Mouse (Mus musculus) heart, embryonic 16.5 days (tissue): ENCODE results near the gene Tbx15. TPM values are rescaled to one million over a fixed set of nuclear protein-coding genes. Genes with fewer than 3 reads are reported as not detected.

Experiments used
- ATAC-seq: fragments of 200-750 bp; cut with Nextera tagmentation; replicated peaks from 2 replicates; pipeline ENCODE4 v1.8.0; 2017; ENCODE audit warnings: moderate number of reproducible peaks; ENCODE audit not compliant: insufficient read depth, low FRiP score; ENCODE audit errors: extremely low read depth
- H3K27ac ChIP-seq: fragments of 300-500 bp; sonication (generic); 2 replicates; pipeline ENCODE4 v1.5.1; 2014; ENCODE audit warnings: mild to moderate bottlenecking, low read length, control low read depth, moderate library complexity
- H3K27me3 ChIP-seq: fragments of 300-500 bp; sonication (generic); 2 replicates; pipeline ENCODE4 v1.6.1; 2014; ENCODE audit warnings: low read length, mixed read lengths; ENCODE audit not compliant: control insufficient read depth, insufficient read depth
- H3K36me3 ChIP-seq: fragments of 300-500 bp; sonication (generic); 2 replicates; pipeline ENCODE4 v1.6.1; 2014; ENCODE audit not compliant: control insufficient read depth, insufficient read depth
- H3K4me1 ChIP-seq: fragments of 300-500 bp; sonication (generic); 2 replicates; pipeline ENCODE4 v1.6.1; 2014; ENCODE audit warnings: low read length, mixed read lengths; ENCODE audit not compliant: control insufficient read depth, insufficient read depth
- H3K4me2 ChIP-seq: fragments of 300-500 bp; sonication (generic); 2 replicates; pipeline ENCODE4 v1.6.1; 2014; ENCODE audit warnings: low read depth, mild to moderate bottlenecking, control low read depth, low read length
- H3K4me3 ChIP-seq: fragments of 300-500 bp; sonication (generic); 2 replicates; pipeline ENCODE4 v1.5.1; 2014; ENCODE audit warnings: mild to moderate bottlenecking, control low read depth, low read length
- H3K9ac ChIP-seq: fragments of 300-500 bp; sonication (generic); 2 replicates; pipeline ENCODE4 v1.6.1; 2014; ENCODE audit warnings: low read length, control low read depth
- H3K9me3 ChIP-seq: fragments of 300-500 bp; sonication (generic); replicated peaks from 2 replicates; pipeline ENCODE4 v1.6.1; 2016; ENCODE audit warnings: low read length; ENCODE audit not compliant: control insufficient read depth
- WGBS: fragments of 180-500 bp; shearing (Covaris S2); extraction: QIAGEN DNeasy Blood & Tissue Kit; methylation state at CpG from one replicate; pipeline ENCODE4 v1.1.7; 2014; 5-methylcytosine and 5-hydroxymethylcytosine counted together
- polyA plus RNA-seq: library from polyadenylated mRNA; unstranded; fragments of >200 nt; fragmentation: Nextera tagmentation; extraction: Ambion mirVana; gene quantifications from 2 replicates; pipeline ENCODE4 v1.2.1, GENCODE M21; 2015

The Tbx15 gene
- polyA plus RNA-seq, 1 experiment from 2014 or later, result 0.12 TPM

DNA sequence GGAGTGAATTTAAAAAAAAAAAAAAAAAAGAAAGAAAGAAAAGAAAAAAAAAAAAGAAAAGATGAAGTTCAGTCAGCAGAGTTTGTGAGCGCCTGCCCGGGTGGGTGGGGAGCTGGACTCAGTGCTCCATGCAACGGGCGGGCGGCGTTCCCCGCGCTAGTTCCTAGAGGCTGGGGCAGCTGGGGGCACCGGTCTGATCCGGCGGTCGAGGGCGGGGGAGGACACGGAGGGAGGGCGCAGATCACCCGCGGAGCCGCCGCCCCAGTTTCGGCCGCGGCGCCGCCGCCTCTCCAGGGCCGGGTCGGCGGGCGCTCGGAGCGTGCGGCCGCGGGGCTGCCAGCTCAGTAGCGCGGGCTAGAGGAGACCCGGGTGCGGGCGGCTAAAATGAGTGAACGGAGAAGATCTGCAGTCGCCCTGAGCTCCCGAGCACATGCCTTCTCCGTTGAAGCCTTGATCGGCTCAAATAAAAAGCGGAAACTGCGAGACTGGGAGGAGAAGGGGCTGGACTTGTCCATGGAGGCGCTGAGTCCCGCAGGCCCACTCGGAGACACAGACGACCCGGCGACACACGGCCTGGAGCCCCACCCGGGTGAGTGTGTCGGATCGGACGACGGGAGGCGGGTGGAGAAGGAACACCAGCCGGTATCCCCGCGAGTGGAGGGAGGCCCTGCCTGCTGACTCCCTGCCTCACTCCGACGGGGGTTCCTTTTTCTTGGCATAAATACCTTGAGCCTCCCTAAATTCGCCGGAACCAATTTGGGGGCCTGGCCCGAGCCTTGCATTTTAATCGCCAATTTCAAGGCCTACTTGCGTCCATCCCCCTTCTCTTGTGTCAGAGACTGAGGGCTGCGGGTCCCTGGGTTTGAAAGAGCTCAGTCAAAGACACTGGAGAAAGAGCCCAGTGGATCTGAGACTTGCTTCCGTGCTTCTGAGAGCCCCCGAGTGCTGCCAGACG, 13.6 kb downstream of the Tbx15 start:
- Histone ChIP-seq H3K9ac (peak overlapping the region; percentile 47), H3K4me2 (peak overlapping the region; percentile 88), H3K27ac (no peak overlapping the region), H3K9me3 (peaks cover 5% of the 10 kb centered on the region), H3K4me3 (peak overlapping the region; percentile 59), H3K4me1 (peaks cover 8% of the 10 kb centered on the region), H3K36me3 (no peaks in the 10 kb centered on the region), H3K27me3 (peaks cover 89% of the 10 kb centered on the region)
- WGBS, result 1% methylated on average over 73 of the region's 73 CpGs
- 0 out of 2 replicates have a peak, but pooled peaks have one; percentile 43 for ATAC-seq

DNA sequence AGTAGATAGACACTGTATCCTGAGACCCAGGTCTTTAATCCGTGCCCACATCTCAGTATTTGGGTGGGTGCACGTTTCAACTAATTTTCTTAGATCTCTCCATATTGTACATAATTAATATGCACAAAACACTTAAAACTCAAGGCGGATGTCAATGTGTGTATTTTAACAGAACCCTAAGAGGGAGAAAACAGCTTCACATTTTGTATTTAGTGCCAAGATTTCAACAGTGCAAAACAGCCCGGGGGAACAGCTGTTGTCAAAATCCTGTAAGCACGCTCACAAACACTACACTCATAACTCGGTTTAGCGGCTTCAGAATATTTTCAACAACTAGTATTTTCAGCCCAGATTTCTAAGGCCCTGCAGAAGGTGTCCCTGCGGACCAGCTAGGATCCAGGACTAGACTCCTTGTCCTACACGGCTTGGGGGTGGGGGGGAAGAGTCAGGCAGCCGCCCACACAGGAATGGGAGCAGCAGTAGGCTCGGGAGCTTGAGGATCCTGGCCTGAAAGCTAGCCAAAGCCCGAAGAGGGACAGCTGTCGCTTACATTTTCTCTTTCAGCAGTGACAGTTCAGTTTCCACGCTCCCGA, 14.5 kb downstream of the Tbx15 start:
- H3K9ac ChIP-seq, result no peak overlapping the region
- peaks cover 5% of the 10 kb centered on the region for H3K9me3 ChIP-seq
- H3K36me3 ChIP-seq, result no peaks in the 10 kb centered on the region
- H3K27me3 ChIP-seq, result peaks cover 89% of the 10 kb centered on the region
- H3K4me3 ChIP-seq, result no peak overlapping the region
- peaks cover 8% of the 10 kb centered on the region for H3K4me1 ChIP-seq
- 5% methylated on average over 15 of the region's 15 CpGs for WGBS
- no peak overlapping the region for H3K27ac ChIP-seq
- no peak overlapping the region for H3K4me2 ChIP-seq
- no peak for ATAC-seq

DNA sequence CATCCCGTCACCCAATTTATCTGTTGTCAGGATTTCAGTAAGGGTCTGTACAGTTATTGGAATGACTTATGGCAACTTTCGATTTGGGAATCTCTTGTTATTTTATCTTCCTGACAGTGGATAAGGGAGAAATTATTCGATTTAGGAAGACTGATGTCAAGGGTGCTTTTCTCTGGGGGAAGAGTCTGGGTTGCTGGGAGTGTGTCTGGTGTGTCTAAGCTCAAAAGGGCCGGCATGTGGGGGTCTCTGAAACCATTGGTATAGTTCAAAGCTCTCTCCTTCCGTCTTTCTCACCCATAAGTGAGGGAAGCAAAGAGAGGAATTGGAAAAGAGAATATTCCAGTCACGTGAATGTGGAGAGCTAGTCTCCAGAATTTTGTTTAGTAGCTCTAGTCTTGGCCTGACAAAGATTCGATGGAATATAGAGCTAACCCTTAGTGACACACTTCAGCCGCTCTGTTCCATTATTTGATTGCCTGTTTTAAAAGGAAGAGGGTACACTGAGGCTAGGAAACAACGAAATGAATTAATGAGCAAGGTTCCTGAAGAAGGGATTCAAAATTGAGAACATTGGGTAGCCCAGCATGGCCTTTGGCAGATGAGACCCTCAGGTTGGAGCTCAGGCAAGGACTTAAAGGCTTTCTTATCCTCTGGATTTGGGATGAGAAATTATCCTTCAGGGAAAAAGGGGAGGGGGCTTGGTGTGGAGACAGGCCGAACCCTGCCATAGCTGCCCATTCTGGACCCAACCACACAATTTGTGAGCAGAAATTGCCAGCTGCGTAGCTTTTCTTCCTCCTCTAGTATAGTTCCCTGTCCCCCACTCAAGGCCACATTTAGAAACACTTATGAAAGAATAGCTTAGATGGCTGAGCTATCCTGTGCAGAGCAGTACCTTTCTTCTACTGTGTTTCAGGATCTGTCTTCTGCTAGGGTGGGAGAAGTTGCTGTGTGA, 15.5 kb downstream of the Tbx15 start:
- no peak overlapping the region for H3K27ac ChIP-seq
- no peak overlapping the region for H3K4me2 ChIP-seq
- 7% methylated on average over 11 of the region's 11 CpGs for WGBS
- ATAC-seq, result no peak
- no peak overlapping the region for H3K4me3 ChIP-seq
- H3K27me3 ChIP-seq, result peaks cover 85% of the 10 kb centered on the region
- H3K9me3 ChIP-seq, result peaks cover 5% of the 10 kb centered on the region
- no peaks in the 10 kb centered on the region for H3K36me3 ChIP-seq
- H3K9ac ChIP-seq, result no peak overlapping the region
- peaks cover 8% of the 10 kb centered on the region for H3K4me1 ChIP-seq

DNA sequence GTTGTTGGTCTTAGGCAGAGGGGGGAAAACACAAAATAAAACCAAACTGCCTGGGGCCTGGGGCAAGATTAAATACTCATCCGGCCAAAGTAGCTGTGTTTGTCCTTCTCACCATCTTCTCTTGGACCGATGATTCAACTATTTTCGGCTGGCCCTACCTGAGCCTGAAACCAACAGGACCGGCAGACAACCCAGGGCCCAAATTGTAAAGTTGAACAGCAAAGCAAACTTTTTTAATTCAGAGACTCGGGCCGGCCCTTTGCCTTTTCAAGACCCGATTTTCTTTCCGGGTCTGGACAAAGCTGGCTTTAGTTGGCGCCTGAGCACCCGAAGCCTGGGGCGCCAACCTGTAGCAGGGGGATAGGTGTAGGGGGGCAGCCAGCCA, 16.2 kb downstream of the Tbx15 start:
- Histone ChIP-seq H3K4me2 (no peak overlapping the region), H3K4me1 (peaks cover 8% of the 10 kb centered on the region), H3K4me3 (no peak overlapping the region), H3K9ac (no peak overlapping the region), H3K9me3 (peaks cover 5% of the 10 kb centered on the region), H3K27ac (no peak overlapping the region), H3K36me3 (no peaks in the 10 kb centered on the region), H3K27me3 (peaks cover 84% of the 10 kb centered on the region)
- no peak for ATAC-seq
- 8% methylated on average over 11 of the region's 11 CpGs for WGBS

DNA sequence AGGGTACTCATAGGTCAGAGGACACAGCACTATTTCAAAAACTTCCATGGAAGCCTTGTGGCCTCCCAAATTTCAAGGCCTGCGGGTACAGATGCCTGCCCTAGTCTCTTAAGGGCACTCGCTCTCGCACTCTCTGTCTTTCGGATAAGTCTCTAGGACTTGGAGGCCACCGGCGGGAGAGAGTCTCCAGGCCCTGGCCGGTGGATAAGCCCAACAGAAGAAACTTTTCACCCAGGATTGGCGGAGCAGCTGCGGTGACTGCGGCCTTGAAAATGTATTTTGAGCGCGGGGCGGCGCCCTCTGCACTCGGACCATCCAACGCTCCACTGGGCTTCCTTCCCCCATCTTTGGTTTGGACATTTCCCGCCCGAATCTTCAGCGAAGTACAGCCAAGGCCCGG, 16.6 kb downstream of the Tbx15 start:
- Histone ChIP-seq H3K27ac (no peak overlapping the region), H3K4me2 (no peak overlapping the region), H3K4me3 (no peak overlapping the region), H3K27me3 (peaks cover 84% of the 10 kb centered on the region), H3K9ac (no peak overlapping the region), H3K36me3 (no peaks in the 10 kb centered on the region), H3K4me1 (peaks cover 8% of the 10 kb centered on the region), H3K9me3 (peaks cover 5% of the 10 kb centered on the region)
- ATAC-seq, result no peak
- 6% methylated on average over 20 of the region's 20 CpGs for WGBS

- 6% methylated on average over 29 of the region's 29 CpGs for WGBS
- H3K9me3 ChIP-seq, result peaks cover 5% of the 10 kb centered on the region
- H3K4me2 ChIP-seq, result no peak overlapping the region
- H3K4me3 ChIP-seq, result no peak overlapping the region
- no peak overlapping the region for H3K9ac ChIP-seq
- no peak overlapping the region for H3K27ac ChIP-seq
- H3K36me3 ChIP-seq, result no peaks in the 10 kb centered on the region
- H3K4me1 ChIP-seq, result peaks cover 8% of the 10 kb centered on the region
- no peak for ATAC-seq
- peaks cover 86% of the 10 kb centered on the region for H3K27me3 ChIP-seq
Measured at GRCm38 (mm10) chr3:99257586-99258577, 17.7 kb downstream of the Tbx15 start.

GRCm38 (mm10) chr3:99259741-99260270, 19.6 kb downstream of the Tbx15 start:
- no peaks in the 10 kb centered on the region for H3K36me3 ChIP-seq
- no peaks in the 10 kb centered on the region for H3K4me1 ChIP-seq
- H3K9ac ChIP-seq, result no peak overlapping the region
- peaks cover 2% of the 10 kb centered on the region for H3K9me3 ChIP-seq
- H3K27ac ChIP-seq, result no peak overlapping the region
- H3K4me2 ChIP-seq, result no peak overlapping the region
- 12% methylated on average over 6 of the region's 6 CpGs for WGBS
- H3K27me3 ChIP-seq, result peaks cover 90% of the 10 kb centered on the region
- no peak for ATAC-seq
- no peak overlapping the region for H3K4me3 ChIP-seq

- Histone ChIP-seq H3K4me2 (no peak overlapping the region), H3K36me3 (no peaks in the 10 kb centered on the region), H3K9ac (no peak overlapping the region), H3K9me3 (no peaks in the 10 kb centered on the region), H3K4me1 (no peaks in the 10 kb centered on the region), H3K4me3 (no peak overlapping the region), H3K27me3 (peaks cover 89% of the 10 kb centered on the region), H3K27ac (no peak overlapping the region)
- ATAC-seq, result no peak
- 30% methylated on average over 2 of the region's 2 CpGs for WGBS
Measured at GRCm38 (mm10) chr3:99260395-99260794, 20.2 kb downstream of the Tbx15 start.
